Mouse (Mus musculus): Measurements from ENCODE around the gene Elp5. TPM values are rescaled to one million over a fixed set of nuclear protein-coding genes. Genes with fewer than 3 reads are reported as not detected.

Elp5 gene
- total RNA-seq (2017) = 21.6 and 23.2 TPM in 2 replicates

- no peak for ATAC-seq (ENCODE audit: extremely low read depth, insufficient number of reproducible peaks, low FRiP score, poor library complexity, severe bottlenecking)
These were observed at the start of gene Elp5 for GRCm38 (mm10) chr11:69982225-69982624. Elp5 (minus strand) TSS chr11:69982517.

- no peak for ATAC-seq (ENCODE audit: extremely low read depth, insufficient number of reproducible peaks, low FRiP score, poor library complexity, severe bottlenecking)
These were observed 49.0 kb upstream of the Elp5 start for GRCm38 (mm10) chr11:70031321-70031670.

- ATAC-seq (ENCODE audit: extremely low read depth, insufficient number of reproducible peaks, low FRiP score, poor library complexity, severe bottlenecking) = no peak
These were observed 48.5 kb upstream of the Elp5 start for GRCm38 (mm10) chr11:70030651-70031320.

GRCm38 (mm10) chr11:70029829-70030550, 47.7 kb upstream of the Elp5 start:
- no peak for ATAC-seq (ENCODE audit: extremely low read depth, insufficient number of reproducible peaks, low FRiP score, poor library complexity, severe bottlenecking)

- ATAC-seq (ENCODE audit: extremely low read depth, insufficient number of reproducible peaks, low FRiP score, poor library complexity, severe bottlenecking) = peak; percentile 63
These were observed 46.9 kb upstream of the Elp5 start for GRCm38 (mm10) chr11:70029130-70029801.

GRCm38 (mm10) chr11:70028401-70029129, 46.2 kb upstream of the Elp5 start:
- no peak for ATAC-seq (ENCODE audit: extremely low read depth, insufficient number of reproducible peaks, low FRiP score, poor library complexity, severe bottlenecking)

- ATAC-seq (ENCODE audit: extremely low read depth, insufficient number of reproducible peaks, low FRiP score, poor library complexity, severe bottlenecking) = no peak
These were observed 45.1 kb upstream of the Elp5 start for GRCm38 (mm10) chr11:70027397-70027796.

- no peak for ATAC-seq (ENCODE audit: extremely low read depth, insufficient number of reproducible peaks, low FRiP score, poor library complexity, severe bottlenecking)
These were observed 44.4 kb upstream of the Elp5 start for GRCm38 (mm10) chr11:70026689-70027088.

- ATAC-seq (ENCODE audit: extremely low read depth, insufficient number of reproducible peaks, low FRiP score, poor library complexity, severe bottlenecking) = no peak
These were observed 41.8 kb upstream of the Elp5 start for GRCm38 (mm10) chr11:70024151-70024514.

GRCm38 (mm10) chr11:70023481-70024150, 41.3 kb upstream of the Elp5 start:
- ATAC-seq (ENCODE audit: extremely low read depth, insufficient number of reproducible peaks, low FRiP score, poor library complexity, severe bottlenecking) = no peak

- peak; percentile 66 for ATAC-seq (ENCODE audit: extremely low read depth, insufficient number of reproducible peaks, low FRiP score, poor library complexity, severe bottlenecking)
These were observed 39.2 kb upstream of the Elp5 start for GRCm38 (mm10) chr11:70021264-70022132.

- peak; percentile 79 for ATAC-seq (ENCODE audit: extremely low read depth, insufficient number of reproducible peaks, low FRiP score, poor library complexity, severe bottlenecking)
These were observed 38.5 kb upstream of the Elp5 start for GRCm38 (mm10) chr11:70020731-70021263.

- ATAC-seq (ENCODE audit: extremely low read depth, insufficient number of reproducible peaks, low FRiP score, poor library complexity, severe bottlenecking) = no peak
These were observed 37.8 kb upstream of the Elp5 start for GRCm38 (mm10) chr11:70020022-70020631.

GRCm38 (mm10) chr11:70019495-70020021, 37.2 kb upstream of the Elp5 start:
- ATAC-seq (ENCODE audit: extremely low read depth, insufficient number of reproducible peaks, low FRiP score, poor library complexity, severe bottlenecking) = no peak

GRCm38 (mm10) chr11:70018131-70018990, 36.0 kb upstream of the Elp5 start:
- no peak for ATAC-seq (ENCODE audit: extremely low read depth, insufficient number of reproducible peaks, low FRiP score, poor library complexity, severe bottlenecking)

- no peak for ATAC-seq (ENCODE audit: extremely low read depth, insufficient number of reproducible peaks, low FRiP score, poor library complexity, severe bottlenecking)
These were observed 35.0 kb upstream of the Elp5 start for GRCm38 (mm10) chr11:70017199-70017767.
